Mouse (Mus musculus): ENCODE data around the gene Gm21860.
"Not testable (repeated sequence)": the region's sequence is repeated elsewhere in the genome, so short reads cannot be mapped to it uniquely, and the experiment has no call there.

Gm21860 gene

GRCm38 (mm10) chrY:90732101-90732542, 22.5 kb downstream of the Gm21860 start:
- DNase-seq (ENCODE audit: low spot score in 2 of 2): peak; percentile 2 to 34

GRCm38 (mm10) chrY:90731593-90731955, 23.0 kb downstream of the Gm21860 start:
- not testable (repeated sequence) for DNase-seq (ENCODE audit: low spot score in 2 of 2)

GRCm38 (mm10) chrY:90730908-90731592, 23.6 kb downstream of the Gm21860 start:
- DNase-seq (ENCODE audit: low spot score in 2 of 2): not testable (repeated sequence)

GRCm38 (mm10) chrY:90729816-90730303, 24.8 kb downstream of the Gm21860 start:
- DNase-seq (ENCODE audit: low spot score in 2 of 2): not testable (repeated sequence)

- not testable (repeated sequence) for DNase-seq (ENCODE audit: low spot score in 2 of 2)
These were observed 25.7 kb downstream of the Gm21860 start for GRCm38 (mm10) chrY:90728905-90729256.

GRCm38 (mm10) chrY:90728251-90728904, 26.2 kb downstream of the Gm21860 start:
- DNase-seq (ENCODE audit: low spot score in 2 of 2): peak; percentile 3 to 16

- not testable (repeated sequence) for DNase-seq (ENCODE audit: low spot score in 2 of 2)
These were observed 27.3 kb downstream of the Gm21860 start for GRCm38 (mm10) chrY:90727121-90727908.

- DNase-seq (ENCODE audit: low spot score in 2 of 2): not testable (repeated sequence)
These were observed 28.7 kb downstream of the Gm21860 start for GRCm38 (mm10) chrY:90725701-90726451.

- not testable (repeated sequence) for DNase-seq (ENCODE audit: low spot score in 2 of 2)
These were observed 29.5 kb downstream of the Gm21860 start for GRCm38 (mm10) chrY:90725166-90725565.

GRCm38 (mm10) chrY:90724014-90724709, 30.5 kb downstream of the Gm21860 start:
- DNase-seq (ENCODE audit: low spot score in 2 of 2): peak in 1 of 2 experiments; percentile 2

- peak; percentile 32 to 37 for DNase-seq (ENCODE audit: low spot score in 2 of 2)
These were observed 31.2 kb downstream of the Gm21860 start for GRCm38 (mm10) chrY:90723336-90723987.

GRCm38 (mm10) chrY:90720505-90720904, 34.1 kb downstream of the Gm21860 start:
- DNase-seq (ENCODE audit: low spot score in 2 of 2): not testable (repeated sequence)

- not testable (repeated sequence) for DNase-seq (ENCODE audit: low spot score in 2 of 2)
These were observed 35.0 kb downstream of the Gm21860 start for GRCm38 (mm10) chrY:90719403-90720232.

- DNase-seq (ENCODE audit: low spot score in 2 of 2): peak; percentile 44 to 60
These were observed 35.8 kb downstream of the Gm21860 start for GRCm38 (mm10) chrY:90718583-90719402.

- DNase-seq (ENCODE audit: low spot score in 2 of 2): not testable (repeated sequence)
These were observed 36.6 kb downstream of the Gm21860 start for GRCm38 (mm10) chrY:90718021-90718420.

GRCm38 (mm10) chrY:90717496-90717895, 37.1 kb downstream of the Gm21860 start:
- not testable (repeated sequence) for DNase-seq (ENCODE audit: low spot score in 2 of 2)

All from frontal cortex, postnatal 25 days (tissue).